Mouse (Mus musculus): Measurements from ENCODE around the gene Srsf2. TPM values are rescaled to one million over a fixed set of nuclear protein-coding genes. Genes with fewer than 3 reads are reported as not detected.
"Not testable (repeated sequence)": the region's sequence is repeated elsewhere in the genome, so short reads cannot be mapped to it uniquely, and the experiment has no call there.

Srsf2 gene
- total RNA-seq, 2 experiments from 2014 or later, result 68.0 to 72.0 TPM

- DNase-seq (ENCODE audit: low spot score), result no peak
Measured at GRCm38 (mm10) chr11:116854279-116854678, 1.4 kb upstream of the Srsf2 start.

DNA sequence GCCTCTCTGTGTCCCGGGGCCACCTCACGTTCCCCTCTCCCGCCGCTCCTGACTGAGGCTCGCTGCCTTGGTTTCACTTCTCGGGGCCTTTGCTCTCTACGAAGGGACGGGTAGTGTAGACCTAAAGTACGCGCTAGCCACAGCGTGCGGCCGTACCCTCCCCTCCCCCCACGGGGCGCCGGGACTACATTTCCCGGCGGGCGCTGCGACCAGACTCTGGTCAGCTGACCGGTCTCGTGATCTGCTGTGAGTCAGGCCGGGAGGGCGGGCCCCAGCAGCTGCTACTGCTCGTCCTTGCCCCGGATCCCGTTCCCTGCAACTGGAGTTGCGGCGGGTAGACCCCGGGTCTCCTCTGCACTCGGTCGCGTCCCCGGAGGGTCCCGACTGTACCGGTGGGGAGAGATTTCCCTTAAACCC is 626 bp upstream of the Srsf2 start:
- peak; percentile 98 for DNase-seq (ENCODE audit: low spot score)

DNA sequence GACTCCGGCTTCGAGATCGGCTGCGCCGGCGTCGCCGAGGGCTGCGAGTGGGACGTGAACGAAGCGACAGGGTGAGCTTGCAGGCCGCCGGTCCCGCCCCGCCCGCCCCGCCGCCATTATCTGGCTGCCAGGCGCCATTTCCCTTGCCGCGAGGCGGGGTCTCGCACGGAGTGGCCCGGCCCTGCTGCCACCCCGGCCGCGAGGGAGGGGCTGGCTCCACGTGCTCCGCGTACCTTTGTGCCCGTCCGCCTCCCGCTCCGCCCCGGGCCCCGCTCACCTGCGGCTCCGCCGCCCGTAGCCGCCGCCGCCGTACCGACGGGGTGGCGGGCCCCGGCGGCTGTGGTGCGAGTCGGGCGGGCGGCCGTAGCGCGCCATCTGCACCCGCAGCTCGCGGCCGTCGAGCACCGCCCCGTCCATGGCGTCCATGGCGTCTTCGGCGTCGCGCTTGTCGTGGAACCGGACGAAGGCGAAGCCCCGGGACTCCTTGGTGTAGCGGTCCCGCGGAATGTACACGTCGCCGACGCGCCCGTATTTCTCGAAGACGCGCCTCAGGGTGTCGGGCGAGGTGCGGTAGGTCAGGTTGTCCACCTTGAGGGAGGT is 503 bp downstream of the Srsf2 start, which contains the start of gene Mfsd11:
Mfsd11 (plus strand) TSS at position 150 of the 600 bp plus-strand sequence.
- peak; percentile 71 for DNase-seq (ENCODE audit: low spot score)

DNA sequence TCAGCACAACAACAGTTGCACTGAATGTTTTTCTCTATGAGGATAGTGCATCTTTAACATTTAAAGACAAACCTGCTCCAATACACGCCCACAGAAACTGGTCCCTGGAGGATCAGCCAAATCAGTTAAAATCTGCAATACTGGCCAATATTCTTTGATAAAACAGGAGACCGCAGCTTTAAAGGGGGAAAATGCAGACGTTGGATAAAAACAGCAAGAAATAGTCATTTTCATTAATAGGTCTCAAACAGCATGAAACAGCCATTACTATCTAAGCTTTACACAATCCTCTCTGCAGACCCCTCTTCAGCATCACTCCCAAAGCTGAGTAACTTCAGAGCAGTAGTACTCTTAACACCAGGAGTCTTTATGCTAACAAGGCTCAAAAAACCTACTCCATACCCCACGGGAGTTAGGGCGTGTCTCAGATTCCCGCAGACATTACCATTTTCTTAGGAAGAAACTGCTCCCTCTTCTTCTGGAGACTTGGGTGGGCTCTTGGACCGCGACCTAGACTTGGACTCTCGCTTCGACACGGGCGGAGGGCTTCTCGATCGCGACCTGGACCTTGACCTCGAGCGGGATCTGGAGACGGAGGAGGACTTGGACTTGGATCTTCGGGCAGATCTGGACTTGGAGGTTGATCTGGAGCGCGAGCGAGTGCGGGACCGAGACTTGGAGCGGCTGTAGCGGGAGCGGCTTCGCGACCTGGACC is 1.2 kb downstream of the Srsf2 start:
- peak; percentile 35 for DNase-seq (ENCODE audit: low spot score)

DNA sequence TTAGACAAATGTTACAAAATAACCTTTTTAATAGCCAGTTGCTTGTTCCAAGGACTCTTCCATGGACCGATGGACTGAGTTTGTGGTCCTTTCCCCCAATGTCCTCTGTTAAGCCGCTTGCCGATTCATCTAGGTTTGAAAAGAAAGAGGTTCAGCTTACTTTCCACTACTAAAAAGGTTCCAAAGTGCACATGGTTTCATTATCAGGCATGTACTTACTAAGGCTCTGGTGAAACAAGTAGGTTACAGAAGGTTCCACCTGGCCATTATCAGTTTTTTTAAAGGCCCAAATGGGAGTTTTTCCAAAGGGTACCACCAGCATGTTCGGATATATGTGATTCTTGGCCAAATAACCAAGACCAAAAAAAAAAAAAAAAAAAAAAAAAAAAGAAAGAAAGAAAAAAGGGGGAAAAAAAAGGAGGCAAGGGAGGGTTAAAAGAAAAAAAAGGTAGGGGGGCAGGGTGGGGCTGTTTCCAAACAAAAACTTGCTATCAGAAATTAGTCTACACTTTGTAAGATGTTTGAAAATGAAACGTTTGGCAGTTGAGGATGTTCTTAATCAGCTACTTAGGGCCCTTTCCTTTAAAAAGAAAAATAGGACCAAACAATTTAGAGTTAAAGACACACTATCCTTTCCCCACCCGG is 1.9 kb downstream of the Srsf2 start:
- DNase-seq (ENCODE audit: low spot score), result no peak

DNA sequence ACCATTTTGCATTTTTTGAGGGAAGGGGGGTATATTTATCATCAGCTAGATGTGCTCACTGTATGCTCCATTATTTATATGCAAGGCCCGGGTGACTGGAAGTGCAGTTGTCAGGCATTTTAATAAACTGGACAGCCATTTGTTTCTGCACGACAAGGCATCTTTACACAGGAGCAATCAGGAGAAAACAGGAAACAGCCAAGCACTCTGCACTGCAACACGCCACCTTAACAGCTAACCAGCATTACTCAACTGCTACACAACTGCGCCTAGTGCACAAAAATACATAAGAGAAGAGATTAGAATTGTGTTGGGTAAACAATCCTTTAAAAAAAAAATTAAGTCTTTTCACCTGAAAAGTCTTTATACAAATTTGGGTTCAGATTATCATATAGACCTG is 2.8 kb downstream of the Srsf2 start:
- no peak for DNase-seq (ENCODE audit: low spot score)

GRCm38 (mm10) chr11:116849587-116849986 is 3.3 kb downstream of the Srsf2 start:
- no peak for DNase-seq (ENCODE audit: low spot score)

DNA sequence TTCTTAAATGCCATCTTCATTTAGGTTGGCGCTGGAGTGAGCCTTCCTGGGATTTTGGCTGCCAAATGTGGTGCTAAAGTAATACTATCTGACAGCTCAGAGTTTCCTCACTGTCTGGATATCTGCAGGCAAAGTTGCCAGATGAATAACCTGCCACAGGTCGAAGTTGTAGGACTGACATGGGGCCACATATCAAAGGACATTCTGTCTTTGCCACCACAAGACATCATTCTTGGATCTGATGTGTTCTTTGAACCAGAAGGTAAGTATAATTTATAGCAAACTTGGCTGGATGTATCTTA is 4.1 kb downstream of the Srsf2 start:
- DNase-seq (ENCODE audit: low spot score), result not testable (repeated sequence)

DNA sequence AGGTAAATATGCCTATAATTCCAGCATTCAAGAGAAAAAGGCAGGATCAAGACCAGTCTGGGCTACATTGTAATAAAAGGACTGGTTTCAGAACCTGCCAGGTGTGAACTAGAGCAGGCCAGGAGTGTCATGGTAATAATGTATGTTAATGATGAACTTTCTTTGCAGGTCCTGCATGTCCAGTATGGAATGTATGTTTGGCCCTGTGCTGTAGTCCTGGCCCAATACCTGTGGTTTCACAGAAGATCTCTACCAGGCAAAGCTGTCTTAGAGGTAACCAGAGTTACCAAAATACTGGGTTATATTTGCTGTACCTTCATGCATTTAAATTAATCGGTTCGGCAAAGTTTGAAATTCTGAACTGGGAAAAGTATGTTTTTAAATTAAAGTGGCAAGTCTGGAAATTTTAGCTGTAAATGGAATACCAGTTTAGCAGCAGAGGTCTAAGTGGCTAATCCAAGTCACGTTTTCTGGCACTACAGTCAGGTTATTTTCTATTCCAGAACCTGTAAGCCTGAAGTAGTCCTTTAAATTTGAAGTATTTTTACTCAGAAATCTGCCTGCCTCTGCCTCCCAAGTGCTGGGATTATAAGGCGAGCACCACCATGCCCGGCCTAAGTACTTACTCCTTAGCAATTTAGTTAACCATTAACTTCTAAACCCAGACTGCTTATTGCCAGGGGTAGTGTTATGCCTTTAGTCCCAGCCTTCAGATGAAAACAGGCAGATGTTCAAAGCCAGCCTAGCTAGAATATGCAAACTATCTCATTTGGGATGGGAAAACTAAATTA is 4.6 kb downstream of the Srsf2 start:
- DNase-seq (ENCODE audit: low spot score), result no peak

DNA sequence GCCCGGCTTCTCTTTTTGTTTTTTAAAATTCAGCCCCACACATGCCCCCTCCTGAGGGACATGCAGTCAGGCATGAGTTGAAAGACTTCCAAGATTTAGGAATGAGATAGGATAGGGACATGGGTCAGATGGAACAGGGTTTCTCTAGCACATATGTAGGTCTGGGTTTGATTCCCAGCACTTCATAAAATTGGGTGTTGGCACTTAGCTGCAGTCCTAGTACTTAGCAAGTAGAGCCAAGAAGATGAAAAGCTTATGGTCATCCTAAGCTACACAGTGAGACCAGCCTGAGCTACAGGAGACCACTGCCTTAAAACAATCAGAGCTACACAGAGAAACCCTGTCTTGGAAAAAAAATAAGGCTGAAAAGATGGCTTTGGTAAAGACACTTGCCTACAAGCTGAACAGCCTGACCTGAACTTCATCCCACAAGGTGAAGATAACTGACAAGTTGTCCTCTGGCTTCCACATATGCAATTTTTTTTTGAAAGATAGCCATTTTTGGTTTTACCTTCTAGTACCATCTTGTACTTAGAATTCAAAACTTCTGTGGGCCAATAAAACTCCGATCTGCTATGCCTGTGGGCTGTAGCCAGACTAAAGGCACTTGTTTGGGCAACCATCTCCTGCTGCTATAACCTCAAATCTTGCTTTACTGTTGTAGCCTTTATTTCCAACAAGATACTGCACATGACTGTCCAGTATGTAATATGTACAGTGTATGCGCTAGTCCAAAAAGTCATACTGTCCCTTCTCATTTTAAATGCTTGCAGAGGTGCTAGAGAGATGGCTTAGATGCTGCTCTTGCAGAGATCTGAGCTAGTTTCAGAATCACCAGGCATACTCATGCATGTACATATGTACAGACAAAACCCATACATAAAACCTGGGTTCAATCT is 5.5 kb downstream of the Srsf2 start:
- no peak for DNase-seq (ENCODE audit: low spot score)

GRCm38 (mm10) chr11:116846593-116847181 is 6.2 kb downstream of the Srsf2 start:
- DNase-seq (ENCODE audit: low spot score), result no peak

DNA sequence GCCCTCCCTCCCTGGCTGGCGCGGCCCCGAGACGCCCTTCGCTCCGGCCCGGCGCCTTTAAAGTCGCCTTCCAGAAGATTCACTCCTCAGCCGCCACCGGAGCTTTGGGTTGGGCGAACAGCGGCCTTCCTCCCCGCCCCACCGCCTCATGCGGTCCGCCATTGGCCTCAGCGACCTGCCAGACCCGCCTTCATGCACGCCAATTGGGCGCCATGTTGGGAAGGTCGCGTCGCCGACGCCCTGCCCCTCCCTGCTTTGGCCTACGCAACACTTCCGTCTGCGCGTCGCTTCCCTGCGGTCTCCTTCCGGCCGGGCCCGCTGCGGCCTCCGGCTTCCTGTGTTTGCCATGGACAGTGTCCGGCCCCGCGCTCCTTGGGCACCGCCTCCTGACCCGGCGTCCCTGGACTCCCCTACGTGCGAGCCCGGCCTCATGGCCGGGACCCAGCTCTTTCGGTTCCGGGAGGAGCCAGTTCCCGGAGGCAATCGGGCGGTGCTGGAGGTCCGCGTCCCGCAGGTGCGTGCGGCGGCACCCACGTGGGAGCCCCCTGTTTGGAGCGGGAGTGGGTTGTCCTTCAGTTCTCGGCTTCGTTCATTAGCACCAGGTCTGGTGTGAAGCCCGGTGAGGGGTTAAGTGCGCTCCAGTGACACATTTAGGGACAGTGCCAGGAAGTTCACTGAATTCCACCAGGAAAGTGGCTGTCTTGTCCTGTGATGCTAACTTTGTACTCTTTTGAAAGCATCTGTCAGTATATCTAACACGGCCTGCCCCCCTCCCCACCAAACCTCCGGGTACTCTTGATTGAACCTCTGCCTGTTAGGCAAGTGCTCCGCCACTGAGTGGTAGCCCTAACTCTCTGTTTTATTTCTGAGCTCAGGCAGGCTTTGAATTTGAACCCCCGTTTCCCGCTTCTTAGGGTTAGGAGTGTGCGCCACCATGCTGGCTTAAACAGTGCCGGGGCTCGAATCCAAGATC is 9.3 kb downstream of the Srsf2 start, which contains the start of the genes Mettl23 and Jmjd6:
Mettl23 (plus strand) TSS at position 18 of the 973 bp plus-strand sequence.
Jmjd6 (minus strand) TSS at position 189 of the 973 bp plus-strand sequence.
- DNase-seq (ENCODE audit: low spot score), result peak; percentile 98

- peak; percentile 56 for DNase-seq (ENCODE audit: low spot score)
Measured at GRCm38 (mm10) chr11:116842531-116843260, 10.2 kb downstream of the Srsf2 start.

DNA sequence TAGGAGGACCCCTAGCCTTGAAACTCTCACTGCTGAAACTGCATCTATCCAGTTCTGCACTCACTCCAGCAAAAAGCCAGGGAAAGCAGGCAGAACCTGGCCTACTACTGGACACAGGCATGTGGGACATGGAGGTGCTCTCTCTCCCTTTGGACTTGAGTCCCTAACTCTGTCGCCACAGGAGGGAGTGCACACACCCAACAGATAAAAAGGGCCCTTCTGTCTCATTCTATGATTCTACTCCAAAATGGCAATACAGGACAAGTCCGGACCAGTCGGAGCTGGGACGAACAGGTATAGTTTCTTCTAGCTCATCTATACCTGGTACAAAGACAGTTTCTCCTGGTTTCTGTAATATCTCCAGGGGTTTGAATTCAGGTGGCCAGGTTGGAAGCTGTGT is 12.1 kb downstream of the Srsf2 start:
- no peak for DNase-seq (ENCODE audit: low spot score)

DNA sequence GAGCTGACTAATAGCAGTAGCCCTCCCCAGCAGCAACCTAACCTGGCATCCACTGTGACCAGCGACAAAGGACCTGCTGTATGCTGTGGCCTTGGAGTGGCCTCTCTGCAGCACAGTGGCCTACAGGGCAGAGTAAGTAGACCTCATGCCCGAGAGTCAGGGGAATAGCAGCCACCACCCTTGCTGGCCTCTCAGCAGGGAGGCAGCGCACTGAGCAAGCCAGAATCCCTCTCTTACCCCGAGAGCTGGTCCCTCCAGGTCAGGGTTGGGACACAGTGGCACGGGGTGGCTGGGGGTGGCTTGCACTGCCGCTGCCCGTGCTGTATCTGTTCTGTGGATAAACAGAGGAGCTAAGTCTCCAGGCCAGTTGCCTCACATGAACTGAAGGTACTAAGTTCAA is 13.3 kb downstream of the Srsf2 start:
- DNase-seq (ENCODE audit: low spot score), result no peak

DNA sequence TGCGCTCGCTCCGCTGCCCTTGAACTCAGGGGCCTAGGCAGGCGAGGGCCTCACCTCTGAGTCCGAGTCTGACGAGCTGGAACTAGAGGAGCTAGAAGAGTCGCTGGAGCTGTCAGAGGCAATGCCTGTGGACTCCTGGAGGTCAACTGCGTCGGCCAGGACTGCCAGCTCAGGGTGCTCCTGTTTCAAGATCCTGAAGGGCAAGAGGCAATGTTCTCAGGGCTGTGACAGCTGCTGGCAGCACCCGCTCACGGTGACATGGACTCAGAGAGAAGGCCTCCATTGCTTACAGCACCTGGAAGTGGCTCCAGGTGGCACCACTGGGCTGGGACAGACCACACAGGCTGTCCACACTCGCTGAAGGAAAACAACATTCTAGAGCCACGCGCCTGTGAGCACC is 14.0 kb downstream of the Srsf2 start:
- DNase-seq (ENCODE audit: low spot score), result peak; percentile 53

- DNase-seq (ENCODE audit: low spot score), result no peak
Measured at GRCm38 (mm10) chr11:116837441-116837840, 15.5 kb downstream of the Srsf2 start.

- DNase-seq (ENCODE audit: low spot score), result no peak
Measured at GRCm38 (mm10) chr11:116836283-116836682, 16.6 kb downstream of the Srsf2 start.

- no peak for DNase-seq (ENCODE audit: low spot score)
Measured at GRCm38 (mm10) chr11:116834954-116835353, 17.9 kb downstream of the Srsf2 start.

Measured in gastrocnemius, adult 18-20 months (tissue).